ENCODE assay signal across 23 mouse cellular contexts in the genomic region with DNA sequence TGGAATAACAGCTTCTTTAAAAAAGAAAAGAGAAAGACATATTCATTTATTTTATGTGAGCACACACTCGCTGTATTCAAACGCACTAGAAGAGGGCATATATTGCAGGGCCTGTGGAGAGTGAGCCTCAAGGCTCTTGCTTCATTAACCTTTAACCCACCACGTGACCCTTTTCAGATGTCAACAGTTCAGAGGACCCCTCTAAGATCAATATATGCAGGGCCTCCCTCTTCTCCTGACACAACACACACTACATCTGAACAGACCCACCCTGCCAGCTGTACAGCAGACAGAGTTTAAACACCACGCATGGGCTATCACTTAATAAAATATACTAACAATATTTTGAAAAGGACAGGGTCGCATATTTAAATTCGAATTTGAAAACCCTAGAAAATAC.
DNase-seq lines count a peak whose midpoint lies in the region; ATAC-seq and TF ChIP-seq lines count a peak whose summit lies in the region.
"Had no signal": no experiment of that assay in that cellular context is flagged by ENCODE, and none has a peak within 500 bp of the region (broad histone marks: within the 10 kb centered on the region; RNA-seq: fewer than 3 reads in every experiment).

No protein-coding gene starts in this region.

- no peaks in the 10 kb centered on the region for H3K9me3 ChIP-seq in liver, postnatal 0 days (ENCODE audit: low read length)
- no peaks in the 10 kb centered on the region for H3K9me3 ChIP-seq in embryonic facial prominence, embryonic 10.5 days
- H3K9me3 ChIP-seq: embryonic facial prominence, embryonic 12.5 days; forebrain, embryonic 13.5 days; forebrain, embryonic 15.5 days had no signal

- H3K9ac ChIP-seq in liver, postnatal 0 days (replicated peaks): no peak overlapping the region
- H3K9ac ChIP-seq: embryonic facial prominence, embryonic 12.5 days; forebrain, embryonic 13.5 days; forebrain, embryonic 15.5 days; forebrain, postnatal 0 days had no signal

- no peaks in the 10 kb centered on the region for H3K36me3 ChIP-seq in liver, postnatal 0 days (replicated peaks; ENCODE audit: insufficient read depth, low read length)
- no peaks in the 10 kb centered on the region for H3K36me3 ChIP-seq in embryonic facial prominence, embryonic 10.5 days (replicated peaks)
- H3K36me3 ChIP-seq: embryonic facial prominence, embryonic 12.5 days; forebrain, embryonic 15.5 days; G1E had no signal

- no peak for TF ChIP-seq EP300 in liver, postnatal 0 days (IDR thresholded peaks at IDR 0.05; ENCODE audit: low read depth)

- no peaks in the 10 kb centered on the region for H3K27me3 ChIP-seq in liver, postnatal 0 days (ENCODE audit: insufficient read depth, low read length)
- no peaks in the 10 kb centered on the region for H3K27me3 ChIP-seq in embryonic facial prominence, embryonic 10.5 days (replicated peaks; ENCODE audit: low read depth, poor library complexity, severe bottlenecking)
- H3K27me3 ChIP-seq: CH12.LX; embryonic facial prominence, embryonic 12.5 days; forebrain, embryonic 15.5 days had no signal

- DNase-seq in liver, postnatal 0 days: no peak
- no peak for DNase-seq in liver
- DNase-seq in embryo, embryonic 10 days (ENCODE audit: low spot score): peak; percentile 65
- DNase-seq in embryo, embryonic 10.5 days (ENCODE audit: low spot score): peak; percentile 62
- DNase-seq in embryo, embryonic 9.5 days (ENCODE audit: extremely low spot score): peak; percentile 20
- DNase-seq in embryonic facial prominence, embryonic 10.5 days (ENCODE audit: low spot score): no peak
- DNase-seq in left cerebral cortex, postnatal 14 days (ENCODE audit: low spot score in 2 of 2): no peak
- no peak for DNase-seq in Muller cell, postnatal 12 days (ENCODE audit: inconsistent ontology term)
- DNase-seq: adrenal gland, adult 2 months; adrenal gland, postnatal 10 days; adrenal gland, postnatal 25 days; cerebellum, adult 11 months; cerebellum, adult 18-20 months; cerebellum, adult 8-10 months; cerebellum, adult 9-11 months; cerebellum, postnatal 14 days; cerebellum, postnatal 36 days; forebrain, postnatal 0 days had no signal

- TF ChIP-seq CTCF in liver, postnatal 0 days (IDR thresholded peaks at IDR 0.05; ENCODE audit: low read depth): no peak

- H3K4me3 ChIP-seq in liver, postnatal 0 days (ENCODE audit: low read depth, low read length): no peak overlapping the region
- H3K4me3 ChIP-seq in embryonic facial prominence, embryonic 10.5 days: no peak overlapping the region
- H3K4me3 ChIP-seq: embryonic facial prominence, embryonic 12.5 days; forebrain, embryonic 13.5 days; forebrain, embryonic 15.5 days had no signal

- intact Hi-C loops in left cerebral cortex, postnatal 14 days (cut with DNase I): no loop called here

- 56% methylated on average over 6 of the region's 6 CpGs for WGBS in liver, postnatal 0 days (ENCODE audit: insufficient replicate concordance)
- WGBS in embryonic facial prominence, embryonic 10.5 days: 50% methylated on average over 6 of the region's 6 CpGs

- H3K4me2 ChIP-seq in liver, postnatal 0 days (ENCODE audit: low read depth, low read length): no peak overlapping the region
- H3K4me2 ChIP-seq: embryonic facial prominence, embryonic 12.5 days; forebrain, embryonic 13.5 days; forebrain, embryonic 15.5 days had no signal

- ATAC-seq in liver, postnatal 0 days: peak; percentile 45; the same call in 1 of the 2 replicates
- ATAC-seq: forebrain, embryonic 13.5 days; forebrain, embryonic 15.5 days; forebrain, postnatal 0 days had no signal

- no peaks in the 10 kb centered on the region for H3K4me1 ChIP-seq in liver, postnatal 0 days (ENCODE audit: insufficient read depth)
- H3K4me1 ChIP-seq in embryonic facial prominence, embryonic 10.5 days: peaks cover 20% of the 10 kb centered on the region
- H3K4me1 ChIP-seq: embryonic facial prominence, embryonic 12.5 days; forebrain, embryonic 13.5 days; forebrain, embryonic 15.5 days had no signal

- H3K27ac ChIP-seq in liver, postnatal 0 days (ENCODE audit: low read depth): no peak overlapping the region
- H3K27ac ChIP-seq in embryonic facial prominence, embryonic 10.5 days (replicated peaks): no peak overlapping the region
- H3K27ac ChIP-seq: embryonic facial prominence, embryonic 12.5 days; forebrain, embryonic 13.5 days; forebrain, embryonic 15.5 days had no signal

Comparison
In these comparisons a context has a peak if more than half of its experiments do, and no peak if none do; other contexts are left out.
1. DNase-seq: peak in embryo, embryonic 10 days (single experiment), embryo, embryonic 10.5 days (single experiment) and embryo, embryonic 9.5 days (single experiment); none in liver, postnatal 0 days (single experiment), liver (single experiment), embryonic facial prominence, embryonic 10.5 days (single experiment), left cerebral cortex, postnatal 14 days (0 of 2) and Muller cell, postnatal 12 days (single experiment).